Mouse (Mus musculus) megakaryocyte, adult 5-6 weeks (primary cell): ENCODE measurements around the gene Twf2. TPM values are rescaled to one million over a fixed set of nuclear protein-coding genes. Genes with fewer than 3 reads are reported as not detected.

Experiments
- ATAC-seq: 2 replicates; pipeline ENCODE4 v1.8.0; 2016; ENCODE audit warnings: mild to moderate bottlenecking, inconsistent platforms; ENCODE audit not compliant: poor library complexity, severe bottlenecking
- total RNA-seq, 2 experiments: library from RNA; stranded (forward) in 1 of 2; stranded (reverse) in 1 of 2; fragments of 153-499, 151-499 nt in 1 of 2; fragments of 221-1000, 200-1000 nt in 1 of 2; gene quantifications; 2 replicates each; pipeline versions ENCODE4 v1.2.3 to v1.2.4; 2015 to 2017

Gene Twf2
- total RNA-seq, 2 experiments from 2014 or later, result 79.8 to 110 TPM

GRCm38 (mm10) chr9:106210853-106211609 is 8.1 kb downstream of the Twf2 start:
- ATAC-seq, result no peak

DNA sequence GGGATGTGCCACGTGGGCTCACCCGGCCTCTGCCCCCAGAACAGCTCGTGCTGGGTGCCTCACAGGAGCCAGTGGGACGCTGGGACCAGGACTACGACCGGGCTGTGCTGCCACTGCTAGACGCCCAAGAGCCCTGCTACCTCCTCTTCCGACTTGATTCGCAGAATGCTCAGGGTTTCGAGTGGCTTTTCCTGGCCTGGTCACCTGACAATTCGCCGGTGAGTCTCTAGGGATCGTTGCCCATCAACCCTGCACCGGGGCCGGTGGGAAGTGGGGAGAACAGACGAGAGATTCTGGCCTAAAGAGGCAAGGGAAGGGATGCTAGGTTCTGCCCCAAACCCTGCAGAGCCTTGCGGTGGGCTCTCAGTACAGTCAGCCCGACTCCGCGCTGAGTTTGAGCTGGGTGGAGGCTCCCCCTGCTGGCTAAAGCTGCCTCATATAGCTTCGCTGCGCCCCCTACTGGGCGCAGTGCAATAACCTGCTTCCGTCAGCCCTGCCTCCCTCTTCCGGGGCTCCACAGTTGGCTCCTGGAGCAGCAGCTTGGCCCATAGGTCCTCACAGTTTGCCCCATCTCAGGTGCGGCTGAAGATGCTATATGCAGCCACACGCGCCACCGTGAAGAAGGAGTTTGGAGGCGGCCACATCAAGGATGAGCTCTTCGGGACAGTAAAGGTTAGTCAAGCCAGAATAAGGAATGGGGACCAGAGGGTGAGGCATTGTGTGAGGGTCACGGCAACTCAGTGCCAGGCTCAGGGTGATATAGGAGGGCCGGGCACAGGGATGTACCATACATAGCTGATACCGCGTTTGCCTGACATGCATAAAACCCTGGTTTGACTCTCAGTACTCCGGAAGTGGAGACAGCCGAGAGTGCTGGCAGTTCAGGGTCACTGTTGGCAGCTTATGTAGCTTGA is 9.0 kb downstream of the Twf2 start:
- peak; percentile 97 for ATAC-seq

GRCm38 (mm10) chr9:106212594-106212981 is 9.7 kb downstream of the Twf2 start:
- no peak for ATAC-seq

DNA sequence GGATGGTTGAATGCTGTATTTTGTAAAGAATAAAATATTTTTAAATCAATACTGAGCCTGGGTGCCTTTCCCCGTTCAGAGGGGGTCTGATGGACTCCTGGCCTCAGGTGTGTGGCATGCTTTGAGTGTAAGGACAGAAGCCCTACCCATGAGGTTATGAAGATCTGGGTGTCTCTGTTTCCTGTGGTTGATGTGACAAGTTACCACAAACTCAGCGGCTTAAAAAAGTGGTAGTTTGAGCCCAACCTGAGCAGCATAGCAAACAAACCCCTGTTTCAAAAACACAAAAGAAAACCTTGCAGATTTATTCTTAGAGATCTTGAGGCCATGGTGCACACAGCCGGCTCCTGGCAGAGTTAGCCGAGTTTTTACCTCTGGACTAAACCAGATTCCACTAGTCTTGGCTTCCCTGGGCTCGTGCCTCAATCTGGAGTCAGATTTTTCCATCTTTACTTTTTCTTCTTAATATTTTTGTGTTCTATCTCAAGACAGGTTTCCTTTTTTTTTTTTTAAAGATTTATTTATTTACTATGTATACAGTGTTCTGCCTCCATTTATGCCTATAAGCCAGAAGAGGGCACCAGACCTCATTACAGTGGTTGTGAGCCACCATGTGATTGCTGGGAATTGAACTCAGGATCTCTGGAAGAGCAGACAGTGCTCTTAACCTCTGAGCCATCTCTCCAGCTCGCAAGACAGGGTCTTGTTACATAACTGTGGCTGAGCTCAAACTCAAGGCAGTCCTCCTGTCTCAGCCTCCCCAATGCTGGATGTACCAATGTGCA is 12.6 kb downstream of the Twf2 start:
- no peak for ATAC-seq

DNA sequence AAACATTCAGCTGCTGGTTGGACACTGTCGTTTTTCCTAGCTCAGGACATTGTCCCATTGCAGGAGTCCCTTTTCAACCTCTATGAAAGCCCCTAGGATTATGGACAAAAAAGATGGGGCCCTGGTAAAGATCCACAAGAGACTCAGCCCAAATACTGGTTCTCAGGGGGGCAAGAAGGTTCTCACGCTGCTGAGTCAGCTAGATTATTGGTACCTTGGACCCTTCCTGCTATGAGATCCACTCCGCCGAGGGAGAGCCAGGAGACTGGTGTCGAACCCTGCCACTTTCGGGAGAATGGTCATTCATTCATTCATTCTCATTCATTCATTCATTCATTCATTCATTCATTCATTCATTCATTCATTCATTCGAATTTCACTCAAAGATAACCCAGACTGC is 14.1 kb downstream of the Twf2 start:
- no peak for ATAC-seq

DNA sequence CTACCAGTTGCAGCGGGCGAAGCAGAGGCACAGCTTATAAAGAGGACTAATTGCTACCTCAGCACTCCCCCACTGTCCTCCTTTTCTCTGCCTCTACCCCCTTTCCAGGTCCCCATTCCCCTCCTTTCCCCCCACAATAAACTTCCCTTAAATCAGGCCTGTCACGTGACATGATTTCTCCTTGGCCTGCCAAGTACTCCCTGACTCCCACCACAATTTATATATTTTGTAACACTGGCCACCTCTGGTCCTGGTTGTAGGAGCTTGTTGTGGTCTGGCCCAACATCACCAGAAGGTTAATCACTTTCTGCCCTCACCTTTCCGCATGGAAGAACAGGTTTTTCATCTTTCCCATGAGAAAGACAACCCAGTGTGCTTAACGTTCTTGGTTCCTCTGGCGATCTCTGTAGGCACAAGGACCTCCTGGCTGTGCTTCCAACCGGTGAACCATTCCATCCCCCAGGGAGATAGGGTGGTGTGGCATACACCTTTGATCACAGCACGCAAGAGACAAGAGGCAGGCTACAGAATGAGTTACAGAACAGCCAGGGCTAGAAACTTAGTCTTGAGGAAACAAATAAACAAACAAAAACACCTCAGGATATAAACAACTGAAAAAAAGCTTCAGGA is 18.1 kb downstream of the Twf2 start:
- ATAC-seq, result no peak

DNA sequence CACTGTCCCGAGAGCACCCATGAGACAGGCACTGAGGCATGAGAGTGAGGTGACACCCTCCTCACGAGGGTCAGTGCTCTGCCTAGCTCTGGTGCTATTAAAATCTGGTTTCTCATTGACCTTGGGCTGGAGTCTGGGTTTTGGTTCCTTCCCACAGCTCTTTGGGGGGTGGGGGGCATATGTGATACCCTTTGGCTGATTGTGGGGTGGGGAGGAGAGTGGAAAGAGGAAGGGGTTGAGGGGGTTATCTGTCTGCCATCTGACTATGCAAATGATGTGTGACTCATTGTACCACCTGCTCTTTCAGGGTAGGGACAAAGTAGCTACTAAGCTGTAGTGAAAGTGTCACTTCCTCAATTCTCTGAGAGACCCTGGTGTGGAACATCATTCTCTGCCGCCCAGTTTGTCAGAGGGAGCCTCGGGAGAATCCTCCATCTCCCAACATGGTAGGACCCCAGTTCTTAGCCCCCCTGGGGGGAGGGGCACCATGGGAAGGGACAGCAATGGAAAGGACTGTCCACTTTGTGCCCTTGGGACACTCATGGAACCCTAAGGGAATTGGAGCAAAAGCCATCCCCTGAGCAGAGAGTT is 19.4 kb downstream of the Twf2 start, which contains the start of gene Tlr9:
TSS of gene Tlr9 (plus strand) at position 338 of the 591 bp plus-strand sequence.
- peak; percentile 62 for ATAC-seq

DNA sequence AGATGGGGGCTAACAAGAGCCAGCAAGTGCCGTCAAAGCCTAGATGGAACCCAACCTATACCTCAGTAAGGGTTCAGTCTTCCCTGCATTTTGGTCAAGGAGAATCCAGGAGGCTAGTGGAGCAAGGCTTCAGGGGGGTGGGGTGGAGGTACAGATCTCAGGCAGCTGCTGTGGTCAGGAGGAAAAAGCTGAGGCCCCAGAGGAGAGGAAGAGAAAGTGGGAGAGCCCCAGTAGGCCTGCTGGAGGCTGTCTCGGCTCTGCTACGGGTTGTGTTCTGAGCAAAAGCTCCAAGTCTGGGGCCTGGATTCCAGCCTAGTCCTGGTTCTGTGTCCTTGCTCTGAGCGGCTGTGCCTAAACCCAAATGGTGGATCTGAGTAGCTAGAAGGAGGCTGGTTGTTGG is 20.1 kb downstream of the Twf2 start:
- peak; percentile 57 for ATAC-seq

DNA sequence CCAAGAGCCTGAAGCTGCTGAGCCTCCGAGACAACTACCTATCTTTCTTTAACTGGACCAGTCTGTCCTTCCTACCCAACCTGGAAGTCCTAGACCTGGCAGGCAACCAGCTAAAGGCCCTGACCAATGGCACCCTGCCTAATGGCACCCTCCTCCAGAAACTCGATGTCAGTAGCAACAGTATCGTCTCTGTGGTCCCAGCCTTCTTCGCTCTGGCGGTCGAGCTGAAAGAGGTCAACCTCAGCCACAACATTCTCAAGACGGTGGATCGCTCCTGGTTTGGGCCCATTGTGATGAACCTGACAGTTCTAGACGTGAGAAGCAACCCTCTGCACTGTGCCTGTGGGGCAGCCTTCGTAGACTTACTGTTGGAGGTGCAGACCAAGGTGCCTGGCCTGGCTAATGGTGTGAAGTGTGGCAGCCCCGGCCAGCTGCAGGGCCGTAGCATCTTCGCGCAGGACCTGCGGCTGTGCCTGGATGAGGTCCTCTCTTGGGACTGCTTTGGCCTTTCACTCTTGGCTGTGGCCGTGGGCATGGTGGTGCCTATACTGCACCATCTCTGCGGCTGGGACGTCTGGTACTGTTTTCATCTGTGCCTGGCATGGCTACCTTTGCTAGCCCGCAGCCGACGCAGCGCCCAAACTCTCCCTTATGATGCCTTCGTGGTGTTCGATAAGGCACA is 22.7 kb downstream of the Twf2 start:
- no peak for ATAC-seq

GRCm38 (mm10) chr9:106226151-106226682 is 23.3 kb downstream of the Twf2 start:
- ATAC-seq, result peak; percentile 31

GRCm38 (mm10) chr9:106227790-106228429 is 25.0 kb downstream of the Twf2 start:
- ATAC-seq, result no peak

- ATAC-seq, result peak; percentile 78
These were observed 27.3 kb downstream of the Twf2 start for GRCm38 (mm10) chr9:106230051-106230733.

GRCm38 (mm10) chr9:106230734-106231106 is 27.8 kb downstream of the Twf2 start:
- ATAC-seq, result no peak

GRCm38 (mm10) chr9:106231220-106231619 is 28.3 kb downstream of the Twf2 start:
- ATAC-seq, result no peak

- ATAC-seq, result no peak
These were observed 28.9 kb downstream of the Twf2 start for GRCm38 (mm10) chr9:106231816-106232215.

DNA sequence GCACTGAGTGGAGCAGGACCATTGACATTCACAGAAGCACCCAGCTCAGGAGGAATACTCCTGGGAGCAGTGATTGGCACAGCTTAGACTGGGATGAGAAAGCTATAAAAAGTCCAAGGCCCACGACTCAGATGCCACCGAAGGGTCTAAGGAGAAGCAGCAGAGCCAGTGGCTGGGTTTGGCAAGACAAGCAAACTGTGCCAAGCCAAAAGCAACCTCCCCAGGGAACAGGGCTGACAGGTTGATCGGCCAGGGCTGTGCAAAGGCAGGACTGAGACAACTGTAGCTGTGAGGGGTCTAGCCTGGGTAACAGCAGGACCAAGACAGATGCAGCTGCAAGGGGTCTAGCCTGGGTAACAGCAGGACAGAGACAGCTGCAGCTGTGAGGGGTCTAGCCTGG is 30.0 kb downstream of the Twf2 start:
- no peak for ATAC-seq

DNA sequence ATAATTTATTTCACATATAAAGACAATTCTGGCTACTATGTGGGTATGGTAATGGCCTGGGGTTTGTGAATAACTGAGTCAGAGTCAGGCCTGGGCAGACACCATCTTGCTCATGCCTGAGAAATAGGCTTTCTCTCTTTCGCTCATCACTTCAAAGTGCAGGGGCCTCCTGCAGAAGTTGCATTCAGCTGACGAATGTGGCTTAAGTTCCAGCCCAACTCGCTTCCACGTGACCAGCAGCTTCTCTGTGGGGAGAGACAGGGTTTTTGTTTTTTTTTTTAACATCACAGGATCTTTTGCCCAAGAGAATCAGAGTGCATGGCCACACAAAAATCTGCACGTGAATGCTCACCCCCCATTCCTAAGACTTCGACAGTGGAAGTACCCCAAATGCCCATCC is 31.0 kb downstream of the Twf2 start:
- no peak for ATAC-seq

DNA sequence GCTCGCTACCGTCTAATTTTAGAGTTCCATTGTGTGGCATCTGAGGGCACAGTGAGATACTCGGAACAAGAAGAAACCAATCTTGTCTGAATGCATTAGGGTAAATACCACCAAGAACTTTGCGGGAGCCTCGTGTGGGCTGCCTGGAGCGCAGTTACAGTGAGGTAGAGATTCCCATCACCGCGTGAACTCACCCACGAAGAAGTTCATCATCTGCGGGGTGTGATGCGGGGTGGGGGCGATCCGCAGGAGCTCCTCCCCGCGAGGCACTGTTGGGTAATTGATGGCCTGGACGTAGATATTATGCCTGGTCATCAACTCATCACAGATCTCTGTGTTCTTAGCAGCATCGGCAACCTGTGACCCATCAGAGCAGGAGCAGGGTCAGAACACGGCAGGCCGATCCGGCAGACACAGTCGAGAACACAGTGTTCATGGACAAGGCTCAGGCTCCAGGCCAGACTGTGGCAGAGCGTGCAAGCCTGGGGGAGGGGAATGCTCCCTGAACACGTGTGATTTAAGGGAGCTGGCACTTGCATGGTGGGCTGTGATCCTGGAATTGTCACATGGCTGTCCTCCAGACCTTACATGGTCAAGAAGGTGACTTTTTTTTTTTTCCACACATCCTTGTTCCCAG is 32.4 kb downstream of the Twf2 start:
- no peak for ATAC-seq
